8 mouse cellular contexts compared by ENCODE assay signal in genomic region chr5:137351394-137351793, GRCm38 (mm10). TPM values are rescaled to one million over a fixed set of nuclear protein-coding genes. Genes with fewer than 3 reads are reported as not detected.
DNase-seq lines count a peak whose midpoint lies in the region; ATAC-seq and TF ChIP-seq lines count a peak whose summit lies in the region.

No protein-coding gene starts in this region.

- H3K79me2 ChIP-seq in heart, adult 2 months (replicated peaks; ENCODE audit: control insufficient read depth, insufficient read depth, low read length) = peaks cover 7% of the 10 kb centered on the region

- H3K9ac ChIP-seq in heart, adult 2 months (ENCODE audit: low read depth, low read length) = peak overlapping the region; percentile 92
- H3K9ac ChIP-seq in hindbrain, embryonic 16.5 days (ENCODE audit: low read depth, low read length) = peak overlapping the region; percentile 69
- peak overlapping the region; percentile 60; the same call in 1 of the 2 replicates for H3K9ac ChIP-seq in midbrain, embryonic 14.5 days (replicated peaks; ENCODE audit: low read length)

- 27% methylated on average over 4 of the region's 4 CpGs for WGBS in heart, adult 2 months
- 15% methylated on average over 4 of the region's 4 CpGs for WGBS in hindbrain, embryonic 16.5 days
- WGBS in midbrain, embryonic 14.5 days = 7% methylated on average over 4 of the region's 4 CpGs

- no peak for TF ChIP-seq CTCF in heart, adult 2 months (IDR thresholded peaks at IDR 0.05)
- no peak for TF ChIP-seq CTCF in cortical plate, adult 2 months (IDR thresholded peaks at IDR 0.05; ENCODE audit: extremely low read depth, insufficient read depth, low read length)

- ATAC-seq in hindbrain, embryonic 16.5 days = no peak
- no peak for ATAC-seq in midbrain, embryonic 14.5 days (ENCODE audit: low FRiP score, low TSS enrichment)
- ATAC-seq in inflammation-experienced regulatory T-cells, adult 6 months = no peak

- H3K4me2 ChIP-seq in hindbrain, embryonic 16.5 days (ENCODE audit: low read length) = peak overlapping the region; percentile 81
- peak overlapping the region; percentile 90 for H3K4me2 ChIP-seq in midbrain, embryonic 14.5 days (ENCODE audit: low read length)

- no peak for TF ChIP-seq POLR2A in heart, adult 2 months (IDR thresholded peaks at IDR 0.05; ENCODE audit: insufficient read depth, low read depth, low read length)
- TF ChIP-seq POLR2A in cortical plate, adult 2 months (IDR thresholded peaks at IDR 0.05; ENCODE audit: extremely low read depth, insufficient read depth, low read length) = no peak

- intact Hi-C loops in heart, adult 2 months (cut with DNase I) = loop anchor here (2.0 to 5.0 kb wide), 2 partner anchors 25 to 431 kb away; no protein-coding TSS in a partner anchor

- H3K9me3 ChIP-seq in hindbrain, embryonic 16.5 days (ENCODE audit: control insufficient read depth, low read length) = no peaks in the 10 kb centered on the region
- no peaks in the 10 kb centered on the region for H3K9me3 ChIP-seq in midbrain, embryonic 14.5 days (ENCODE audit: control insufficient read depth, low read length)

- H3K4me3 ChIP-seq in heart, adult 2 months = peak overlapping the region; percentile 69
- 0 out of 2 replicates have a peak overlapping the region, but pooled peaks have one; percentile 5 for H3K4me3 ChIP-seq in cortical plate, adult 2 months (ENCODE audit: insufficient read depth, low read length)
- H3K4me3 ChIP-seq in hindbrain, embryonic 16.5 days (ENCODE audit: low read length) = peak overlapping the region; percentile 59
- H3K4me3 ChIP-seq in midbrain, embryonic 14.5 days (replicated peaks; ENCODE audit: low read depth, low read length) = peak overlapping the region; percentile 55

- no peak for TF ChIP-seq EP300 in heart, adult 2 months (IDR thresholded peaks at IDR 0.05; ENCODE audit: insufficient read depth, low read depth, low read length)

- peak overlapping the region; percentile 93 for H3K27ac ChIP-seq in heart, adult 2 months
- H3K27ac ChIP-seq in cortical plate, adult 2 months (ENCODE audit: insufficient read depth, low read length) = no peak overlapping the region
- no peak overlapping the region for H3K27ac ChIP-seq in hindbrain, embryonic 16.5 days (ENCODE audit: low read depth, low read length)
- no peak overlapping the region for H3K27ac ChIP-seq in midbrain, embryonic 14.5 days (replicated peaks; ENCODE audit: low read depth, low read length)

- DNase-seq in heart, adult 2 months = no peak
- DNase-seq in heart, adult 9 months (ENCODE audit: low spot score in 2 of 2) = no peak
- no peak for DNase-seq in midbrain, embryonic 14.5 days
- no peak for DNase-seq in thymus, adult 18-20 months
- no peak for DNase-seq in thymus, postnatal 0 days (ENCODE audit: low spot score)

- peaks cover 9% of the 10 kb centered on the region for H3K4me1 ChIP-seq in heart, adult 2 months (ENCODE audit: control insufficient read depth, insufficient read depth, low read length)
- H3K4me1 ChIP-seq in cortical plate, adult 2 months (ENCODE audit: control insufficient read depth, insufficient read depth, low read length) = no peaks in the 10 kb centered on the region
- H3K4me1 ChIP-seq in hindbrain, embryonic 16.5 days (ENCODE audit: control insufficient read depth, insufficient read depth, low read depth, low read length) = peaks cover 18% of the 10 kb centered on the region
- H3K4me1 ChIP-seq in midbrain, embryonic 14.5 days (ENCODE audit: control insufficient read depth, insufficient read depth, low read length) = peaks cover 29% of the 10 kb centered on the region

- H3K27me3 ChIP-seq in heart, adult 2 months (ENCODE audit: control insufficient read depth, insufficient read depth, low read length) = no peaks in the 10 kb centered on the region
- peaks cover 5% of the 10 kb centered on the region; the same call in 1 of the 2 replicates for H3K27me3 ChIP-seq in hindbrain, embryonic 16.5 days (replicated peaks; ENCODE audit: control insufficient read depth, insufficient read depth, low read length)
- H3K27me3 ChIP-seq in midbrain, embryonic 14.5 days (ENCODE audit: control insufficient read depth, insufficient read depth, low read length) = peaks cover 8% of the 10 kb centered on the region; the same call in 1 of the 2 replicates

- peaks cover 12% of the 10 kb centered on the region for H3K36me3 ChIP-seq in heart, adult 2 months (ENCODE audit: control insufficient read depth, insufficient read depth, low read length)
- no peaks in the 10 kb centered on the region for H3K36me3 ChIP-seq in hindbrain, embryonic 16.5 days (ENCODE audit: control insufficient read depth, insufficient read depth, low read length)
- H3K36me3 ChIP-seq in midbrain, embryonic 14.5 days (ENCODE audit: control insufficient read depth, insufficient read depth, low read length) = 0 out of 2 replicates have a peak, but pooled peaks cover 4% of the 10 kb centered on the region

RNA-seq across cellular contexts. Expression of gene Ephb4, which starts 1.5 kb away (rescaled TPM):
- total RNA-seq in heart, adult 2 months (2021) = 10 to 100 TPM; 45.9 to 53.9 TPM
- polyA plus RNA-seq in heart, adult 2 months (2012; rRNA removed) = 35.2 and 51.8 TPM in 2 replicates
- 5.8 and 5.9 TPM in 2 replicates for polyA plus RNA-seq in cortical plate, adult 2 months (2012; rRNA removed)
- 5.8 and 9.2 TPM in 2 replicates for polyA plus RNA-seq in hindbrain, embryonic 16.5 days (2015; fragmentation: Nextera tagmentation; extraction: Ambion mirVana)
- 3.4 and 8.5 TPM in 2 replicates for polyA plus RNA-seq in midbrain, embryonic 14.5 days (2014; fragmentation: Nextera tagmentation; extraction: Ambion mirVana)
- polyA plus RNA-seq in inflammation-experienced regulatory T-cells, adult 6 months (2017; shearing (Covaris generic)) = not detected
- 6.6 and 8.0 TPM in 2 replicates for polyA plus RNA-seq in thymus, postnatal 0 days (2015; fragmentation: Nextera tagmentation; extraction: Ambion mirVana)

RNA-seq across cellular contexts. Expression of gene Slc12a9, which starts 18.0 kb away (rescaled TPM):
- total RNA-seq in heart, adult 2 months (2021) = 1 to 10 TPM; 1.7 to 2.2 TPM
- polyA plus RNA-seq in heart, adult 2 months (2012; rRNA removed) = 6.0 and 8.9 TPM in 2 replicates
- polyA plus RNA-seq in cortical plate, adult 2 months (2012; rRNA removed) = 34.0 and 35.2 TPM in 2 replicates
- polyA plus RNA-seq in hindbrain, embryonic 16.5 days (2015; fragmentation: Nextera tagmentation; extraction: Ambion mirVana) = 24.5 and 26.7 TPM in 2 replicates
- 17.1 and 18.6 TPM in 2 replicates for polyA plus RNA-seq in midbrain, embryonic 14.5 days (2014; fragmentation: Nextera tagmentation; extraction: Ambion mirVana)
- polyA plus RNA-seq in inflammation-experienced regulatory T-cells, adult 6 months (2017; shearing (Covaris generic)) = 10 to 100 TPM in 2 of 3 experiments, 1 to 10 TPM in 1; 6.0 to 15.2 (median 11.0) TPM
- polyA plus RNA-seq in thymus, postnatal 0 days (2015; fragmentation: Nextera tagmentation; extraction: Ambion mirVana) = 7.0 and 9.5 TPM in 2 replicates

RNA-seq across cellular contexts. Expression of gene Trip6, which starts 37.2 kb away (rescaled TPM):
- total RNA-seq in heart, adult 2 months (2021) = 10 to 100 TPM; 12.5 to 13.6 TPM
- polyA plus RNA-seq in heart, adult 2 months (2012; rRNA removed) = 23.5 and 24.2 TPM in 2 replicates
- polyA plus RNA-seq in cortical plate, adult 2 months (2012; rRNA removed) = 8.4 and 8.8 TPM in 2 replicates
- 13.2 and 17.3 TPM in 2 replicates for polyA plus RNA-seq in hindbrain, embryonic 16.5 days (2015; fragmentation: Nextera tagmentation; extraction: Ambion mirVana)
- 12.0 and 12.9 TPM in 2 replicates for polyA plus RNA-seq in midbrain, embryonic 14.5 days (2014; fragmentation: Nextera tagmentation; extraction: Ambion mirVana)
- polyA plus RNA-seq in inflammation-experienced regulatory T-cells, adult 6 months (2017; shearing (Covaris generic)) = 1 to 10 TPM; 1.4 to 1.7 (median 1.6) TPM
- 17.1 and 17.4 TPM in 2 replicates for polyA plus RNA-seq in thymus, postnatal 0 days (2015; fragmentation: Nextera tagmentation; extraction: Ambion mirVana)

RNA-seq across cellular contexts. Expression of gene Srrt, which starts 43.9 kb away (rescaled TPM):
- total RNA-seq in heart, adult 2 months (2021) = 10 to 100 TPM; 60.5 to 66.4 TPM
- polyA plus RNA-seq in heart, adult 2 months (2012; rRNA removed) = 63.9 and 74.2 TPM in 2 replicates
- 226 and 239 TPM in 2 replicates for polyA plus RNA-seq in cortical plate, adult 2 months (2012; rRNA removed)
- 88.1 and 100 TPM in 2 replicates for polyA plus RNA-seq in hindbrain, embryonic 16.5 days (2015; fragmentation: Nextera tagmentation; extraction: Ambion mirVana)
- polyA plus RNA-seq in midbrain, embryonic 14.5 days (2014; fragmentation: Nextera tagmentation; extraction: Ambion mirVana) = 82.0 and 95.9 TPM in 2 replicates
- polyA plus RNA-seq in inflammation-experienced regulatory T-cells, adult 6 months (2017; shearing (Covaris generic)) = 10 to 100 TPM; 58.1 to 76.1 (median 61.2) TPM
- polyA plus RNA-seq in thymus, postnatal 0 days (2015; fragmentation: Nextera tagmentation; extraction: Ambion mirVana) = 114 and 118 TPM in 2 replicates

RNA-seq across cellular contexts. Expression of gene Ufsp1, which starts 57.0 kb away (rescaled TPM):
- total RNA-seq in heart, adult 2 months (2021) = 1 to 10 TPM; 8.1 to 8.8 TPM
- 11.8 and 12.8 TPM in 2 replicates for polyA plus RNA-seq in heart, adult 2 months (2012; rRNA removed)
- 13.3 and 14.1 TPM in 2 replicates for polyA plus RNA-seq in cortical plate, adult 2 months (2012; rRNA removed)
- 25.5 and 29.6 TPM in 2 replicates for polyA plus RNA-seq in hindbrain, embryonic 16.5 days (2015; fragmentation: Nextera tagmentation; extraction: Ambion mirVana)
- 13.7 and 18.3 TPM in 2 replicates for polyA plus RNA-seq in midbrain, embryonic 14.5 days (2014; fragmentation: Nextera tagmentation; extraction: Ambion mirVana)
- 1 to 10 TPM in 2 of 3 experiments, under 1 TPM in 1; 0.32 to 2.0 (median 1.5) TPM for polyA plus RNA-seq in inflammation-experienced regulatory T-cells, adult 6 months (2017; shearing (Covaris generic))
- 16.6 and 21.0 TPM in 2 replicates for polyA plus RNA-seq in thymus, postnatal 0 days (2015; fragmentation: Nextera tagmentation; extraction: Ambion mirVana)

Comparison
In these comparisons a context has a peak if more than half of its experiments do, and no peak if none do; other contexts are left out.
1. H3K4me3 ChIP-seq: peak in every context shown above with its lines; median percentile 69 in heart, adult 2 months; 59 in hindbrain, embryonic 16.5 days; 55 in midbrain, embryonic 14.5 days; 5 in cortical plate, adult 2 months.